Mouse (Mus musculus) frontal cortex, adult (tissue): ENCODE data around the gene Zfp276.
"Not testable (repeated sequence)": the region's sequence is repeated elsewhere in the genome, so short reads cannot be mapped to it uniquely, and the experiment has no call there.

Experiments
- ATAC-seq: cut with Nextera tagmentation; 2 replicates; pipeline ENCODE4 v1.9.2; 2017; ENCODE audit warnings: mild to moderate bottlenecking, moderate library complexity, mixed read lengths; ENCODE audit not compliant: low TSS enrichment

The Zfp276 gene

GRCm38 (mm10) chr8:123244382-123244781 is 9.6 kb upstream of the Zfp276 start:
- ATAC-seq = no peak

DNA sequence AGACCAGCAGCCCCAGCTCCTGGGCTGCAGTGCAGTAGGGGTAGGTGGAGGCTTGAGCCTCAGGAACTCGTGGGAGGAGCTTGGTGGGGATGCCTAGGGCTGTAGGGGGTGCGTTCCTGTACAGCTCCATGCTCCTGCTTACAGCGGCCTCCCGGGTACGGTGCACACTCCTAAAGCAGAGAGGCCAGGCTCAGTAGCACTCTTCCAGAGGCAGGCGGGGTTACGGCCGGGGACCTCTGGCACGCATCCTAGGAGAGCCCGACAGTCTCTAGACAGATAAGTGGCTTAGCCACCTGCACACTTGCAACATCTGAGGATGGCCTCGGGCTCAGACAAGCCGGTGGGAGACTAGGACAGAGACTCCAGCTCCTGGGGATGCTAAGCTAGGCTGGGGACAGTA is 8.5 kb upstream of the Zfp276 start:
- ATAC-seq = no peak

GRCm38 (mm10) chr8:123247748-123248147 is 6.2 kb upstream of the Zfp276 start:
- no peak for ATAC-seq

DNA sequence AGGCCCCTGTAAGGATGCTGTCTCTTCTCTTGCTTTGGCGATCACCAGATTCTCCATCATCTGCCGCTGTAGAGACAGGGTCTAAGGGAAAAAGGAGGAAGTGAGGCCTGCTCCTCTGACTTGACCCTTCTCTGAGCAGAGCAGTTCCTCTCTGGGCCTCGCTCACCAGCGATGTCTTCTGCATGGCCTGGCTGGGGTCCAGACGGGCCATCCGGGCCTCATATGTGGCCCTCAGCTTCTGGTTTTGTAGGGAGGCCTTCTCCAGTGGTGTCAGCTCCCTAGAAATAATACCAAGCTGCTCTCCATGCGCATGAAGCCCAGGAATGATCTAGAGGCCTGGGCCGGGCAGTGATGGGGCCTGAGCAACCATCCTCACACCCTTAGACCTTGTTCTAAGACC is 5.4 kb upstream of the Zfp276 start:
- no peak for ATAC-seq

GRCm38 (mm10) chr8:123250940-123251339 is 3.1 kb upstream of the Zfp276 start:
- no peak for ATAC-seq

DNA sequence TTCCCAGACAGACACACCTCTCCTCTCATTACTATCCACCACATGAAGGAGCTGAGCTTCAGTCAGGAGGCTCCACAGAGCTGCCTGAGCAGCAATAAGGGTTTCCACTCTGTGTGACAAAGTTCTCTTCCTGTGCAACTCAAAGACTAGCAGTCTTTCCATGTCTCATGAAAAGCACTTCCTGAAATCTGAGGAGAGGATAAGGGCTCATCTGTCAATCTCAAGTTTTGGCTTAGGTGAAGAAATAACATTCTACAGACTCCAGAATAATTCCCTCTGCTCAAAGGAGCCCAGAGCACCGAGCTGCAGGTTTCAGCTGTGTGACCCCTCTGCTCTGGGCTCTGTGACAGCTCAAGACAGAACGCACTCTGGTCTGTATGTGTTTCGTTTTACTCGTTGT is 1.1 kb upstream of the Zfp276 start:
- ATAC-seq = no peak

DNA sequence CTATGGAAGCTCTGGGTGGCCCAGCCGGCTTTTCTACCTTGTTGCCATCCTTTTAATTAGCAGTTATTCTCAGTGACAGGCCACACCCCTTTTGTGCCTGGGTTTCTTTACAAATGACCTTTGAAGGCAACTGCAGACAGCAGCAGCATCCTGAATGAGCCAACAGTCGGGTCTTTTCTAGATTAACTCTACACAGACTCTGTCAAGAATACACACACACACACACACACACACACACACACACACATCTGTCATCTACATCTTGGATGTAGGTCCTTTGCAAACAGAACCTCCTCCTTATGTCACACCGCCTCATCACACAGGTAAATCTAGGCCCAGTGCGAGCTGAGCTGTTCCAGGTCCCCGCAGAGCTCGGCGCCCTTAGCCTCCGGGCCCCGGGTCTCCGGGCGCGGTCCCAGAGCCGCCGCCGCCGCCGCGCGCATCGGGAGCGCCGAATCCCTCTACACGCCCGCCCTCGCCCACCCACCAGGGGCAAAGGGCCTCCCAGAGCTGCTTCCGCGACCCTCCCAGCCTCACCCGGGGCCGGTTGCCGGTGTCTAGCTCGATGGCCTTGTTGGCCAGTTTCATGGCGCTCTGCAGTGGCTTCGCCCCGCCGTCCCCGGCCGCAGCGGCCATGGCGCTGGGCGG is 420 bp upstream of the Zfp276 start:
- 0 out of 2 replicates have a peak, but pooled peaks have one; percentile 12 for ATAC-seq

GRCm38 (mm10) chr8:123255170-123255569 is 1.2 kb downstream of the Zfp276 start:
- no peak for ATAC-seq

DNA sequence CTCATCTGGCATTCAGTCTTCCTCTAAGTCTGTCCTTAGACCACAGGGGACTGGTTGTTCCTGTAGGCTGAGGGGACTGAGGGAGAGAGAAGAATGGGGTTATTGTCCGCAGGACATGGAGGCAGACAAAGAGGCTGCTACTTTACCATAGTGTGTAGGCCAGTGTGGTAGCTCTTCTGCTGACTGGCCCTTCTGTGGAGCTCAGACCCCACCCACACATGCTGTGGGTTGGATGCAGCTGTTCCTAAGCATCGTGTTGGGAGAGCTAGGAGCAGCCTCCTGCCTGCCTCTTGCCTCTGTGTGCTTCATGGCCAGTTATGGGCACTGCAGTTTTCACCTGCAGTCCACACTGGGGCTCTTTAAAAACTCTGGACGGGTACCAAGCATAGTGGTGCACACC is 3.1 kb downstream of the Zfp276 start:
- ATAC-seq = peak; percentile 71

DNA sequence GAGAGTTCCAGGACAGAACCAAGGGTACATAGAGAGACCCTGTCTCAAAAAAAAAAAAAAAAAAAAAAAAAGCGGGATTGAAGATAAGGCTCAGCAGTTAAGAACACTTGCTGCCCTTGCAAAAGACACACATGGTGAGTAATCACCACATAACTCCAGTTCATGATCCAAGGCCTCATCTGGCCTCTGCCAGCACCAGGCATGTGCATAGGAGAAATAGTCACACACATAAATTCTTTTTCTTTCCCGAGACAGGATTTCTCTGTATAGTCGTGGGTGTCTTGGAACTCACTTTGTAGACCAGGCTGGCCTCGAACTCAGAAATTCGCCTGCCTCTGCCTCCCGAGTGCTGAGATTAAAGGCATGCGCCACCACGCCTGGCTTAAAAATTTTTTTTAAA is 3.6 kb downstream of the Zfp276 start:
- not testable (repeated sequence) for ATAC-seq

- no peak for ATAC-seq
Observed at GRCm38 (mm10) chr8:123267926-123268656, 14.1 kb downstream of the Zfp276 start.

- ATAC-seq = peak; percentile 34; the same call in 1 of the 2 replicates
Observed at GRCm38 (mm10) chr8:123271147-123271546, 17.2 kb downstream of the Zfp276 start.

GRCm38 (mm10) chr8:123271901-123272300 is 17.9 kb downstream of the Zfp276 start:
- ATAC-seq = no peak

DNA sequence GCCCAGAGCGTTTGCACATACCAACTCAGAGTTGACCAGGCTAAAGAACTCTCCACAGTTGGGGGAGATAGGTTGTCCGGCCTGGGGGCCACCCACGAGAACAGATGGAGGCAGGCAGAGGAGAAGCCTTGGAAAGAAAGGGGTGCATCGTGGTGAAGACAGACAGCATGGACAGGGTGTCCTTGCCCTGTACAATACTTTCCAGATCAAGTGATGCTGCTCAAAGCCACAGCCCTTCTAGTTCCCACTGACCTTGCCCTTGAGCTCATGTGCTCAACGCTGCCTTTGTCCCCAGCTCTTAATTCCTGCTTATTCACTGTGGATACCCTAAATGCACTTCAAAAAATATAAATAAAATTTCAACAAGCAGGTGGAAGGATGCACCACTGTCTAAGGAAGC is 20.5 kb downstream of the Zfp276 start:
- no peak for ATAC-seq

GRCm38 (mm10) chr8:123275096-123275495 is 21.1 kb downstream of the Zfp276 start:
- no peak for ATAC-seq

GRCm38 (mm10) chr8:123278445-123278844 is 24.4 kb downstream of the Zfp276 start:
- ATAC-seq = no peak

DNA sequence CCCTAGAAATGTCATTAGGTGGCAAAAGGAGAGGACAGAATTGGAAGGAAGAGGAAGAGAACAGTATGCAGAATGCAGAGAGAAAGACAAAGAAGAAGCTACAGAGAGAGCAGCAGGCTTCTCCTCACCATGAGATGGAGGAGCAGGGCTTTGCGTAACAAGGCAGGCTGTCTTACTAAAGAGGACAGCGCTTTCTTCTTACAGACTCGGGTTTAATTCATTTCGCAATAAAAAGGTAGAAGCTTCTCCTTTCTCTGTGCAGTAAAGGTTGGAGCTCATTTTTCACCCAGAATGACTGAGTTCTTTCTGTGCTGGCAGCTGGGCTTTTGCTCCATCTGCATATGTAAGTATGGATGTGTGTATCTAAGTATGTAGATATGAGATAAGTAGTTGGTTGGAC is 25.8 kb downstream of the Zfp276 start:
- no peak for ATAC-seq

DNA sequence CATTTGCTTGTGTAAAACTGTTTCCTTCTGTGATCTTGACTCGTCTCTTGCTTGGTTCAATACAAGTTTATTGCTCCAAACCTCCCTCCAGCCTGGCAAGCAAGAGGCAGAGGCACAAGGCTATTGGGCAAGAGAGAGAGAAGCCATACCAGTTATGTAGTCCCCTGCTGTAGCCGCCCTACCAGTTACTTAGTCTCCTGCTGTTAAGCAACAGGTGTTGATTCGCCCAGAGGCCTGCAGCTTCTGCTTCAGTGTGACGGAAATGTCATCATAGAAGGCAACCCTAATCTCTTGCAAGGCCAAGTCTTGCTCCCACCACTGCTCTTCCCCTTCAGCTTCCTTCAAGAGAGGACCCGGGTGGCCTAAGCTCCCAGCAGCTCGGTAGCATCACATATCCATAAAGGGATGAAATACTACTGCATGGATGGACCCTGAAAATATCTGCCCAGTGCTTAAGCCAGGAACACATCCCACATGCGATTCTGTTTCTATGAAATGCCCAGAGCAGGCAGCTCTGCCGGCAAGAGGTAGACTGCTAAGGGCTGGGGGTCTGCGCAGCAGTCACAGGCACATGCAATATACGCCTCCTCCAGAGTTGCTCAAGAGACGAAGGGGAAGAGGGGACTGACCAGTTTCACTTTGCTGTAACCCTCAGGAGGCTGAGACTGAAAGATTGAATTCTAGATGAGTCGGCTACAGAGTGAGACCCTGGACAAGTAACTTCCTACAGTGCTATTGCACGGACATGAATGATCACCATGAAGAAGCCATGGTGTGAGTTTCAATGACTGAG is 26.5 kb downstream of the Zfp276 start:
- no peak for ATAC-seq

GRCm38 (mm10) chr8:123282994-123283393 is 29.0 kb downstream of the Zfp276 start:
- ATAC-seq = not testable (repeated sequence)

DNA sequence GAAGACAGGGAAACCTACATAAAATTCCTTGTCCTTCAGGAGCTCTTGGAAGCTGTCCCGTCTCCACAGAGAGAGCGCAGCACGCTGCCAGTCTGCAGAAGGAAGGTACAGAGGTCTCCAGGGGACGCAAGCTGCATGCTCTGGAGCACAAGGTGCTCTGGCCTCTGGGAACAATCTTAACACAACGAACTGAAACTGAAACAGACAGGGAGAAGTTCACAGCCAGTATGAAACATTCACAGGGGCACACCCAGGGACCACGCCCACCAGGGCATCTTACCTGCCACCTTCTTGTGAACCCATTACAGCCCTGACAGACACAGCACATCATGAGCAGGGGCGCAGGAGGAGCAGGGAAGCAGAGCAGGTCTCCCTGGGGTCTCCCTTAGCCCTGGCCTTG is 30.0 kb downstream of the Zfp276 start:
- ATAC-seq = no peak

DNA sequence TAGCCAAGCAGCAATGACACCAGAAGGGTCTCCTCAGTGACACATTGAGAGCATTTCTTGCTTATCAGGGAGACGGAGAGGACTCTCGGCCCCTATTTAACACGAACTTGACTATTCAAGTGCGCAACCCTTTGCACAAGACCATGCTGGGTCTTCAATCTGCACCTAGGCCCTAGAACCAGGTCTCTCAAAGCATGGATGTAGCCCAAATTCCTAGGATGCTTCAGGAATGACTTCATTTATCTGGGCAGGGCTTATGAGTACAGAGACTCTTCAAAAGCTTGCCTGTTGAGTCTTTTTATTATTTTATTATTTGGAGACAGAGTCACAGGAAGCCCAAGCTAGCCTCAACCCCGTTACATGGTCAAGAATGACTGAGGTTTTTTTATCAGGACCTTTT is 30.5 kb downstream of the Zfp276 start:
- ATAC-seq = no peak

GRCm38 (mm10) chr8:123287362-123287761 is 33.4 kb downstream of the Zfp276 start:
- ATAC-seq = no peak

- ATAC-seq = no peak
Observed at GRCm38 (mm10) chr8:123290166-123290565, 36.2 kb downstream of the Zfp276 start.
